Mouse (Mus musculus) left cerebral cortex, adult 18-20 months (tissue): ENCODE data around the gene Olfr741. TPM values are rescaled to one million over a fixed set of nuclear protein-coding genes. Genes with fewer than 3 reads are reported as not detected.

ENCODE experiments used
- DNase-seq, 2 experiments: peaks; one replicate each; pipeline ENCODE4 v3.0.0; 2021 to 2022; ENCODE audit warnings: low spot score in 2 of 2, mixed read lengths in 1 of 2
- long read RNA-seq, 2 experiments: library from polyadenylated mRNA; stranded (forward); transcript quantifications; one replicate each; pipeline ENCODE4 v2.0.0; 2021
- total RNA-seq, 2 experiments: library from RNA; stranded (reverse); gene quantifications; 2 replicates each; pipeline ENCODE4 v1.2.3; 2021

The Olfr741 gene
- total RNA-seq: not detected
- long read RNA-seq, experiment 1: 0 reads
- long read RNA-seq, experiment 2: 0 reads

- DNase-seq: no peak
Measured at GRCm38 (mm10) chr14:50472438-50472837, at the start of gene Olfr741. Gene Olfr741, plus strand, starts transcription at chr14:50472738.

GRCm38 (mm10) chr14:50445245-50445644 is 27.3 kb upstream of the Olfr741 start, which contains the start of gene Olfr740:
Gene Olfr740, plus strand, starts transcription at chr14:50445545.
- no peak for DNase-seq

- no peak for DNase-seq
Measured at GRCm38 (mm10) chr14:50478406-50478805, 5.9 kb downstream of the Olfr741 start.

GRCm38 (mm10) chr14:50503300-50503699 is 30.8 kb downstream of the Olfr741 start, which contains the start of gene Olfr742:
Gene Olfr742, plus strand, starts transcription at chr14:50503600.
- no peak for DNase-seq

GRCm38 (mm10) chr14:50521539-50521938 is 49.0 kb downstream of the Olfr741 start, which contains the start of gene Olfr743:
Gene Olfr743, plus strand, starts transcription at chr14:50521839.
- no peak for DNase-seq

Other genes with a start within 250 kb of the Olfr741 start
- gene Olfr731, start 230.9 kb upstream of the Olfr741 start, total RNA-seq: not detected
- gene Olfr732, start 188.5 kb upstream of the Olfr741 start, total RNA-seq: not detected
- gene Olfr733, start 171.2 kb upstream of the Olfr741 start, total RNA-seq: not detected
- not detected for gene Olfr734, start 146.0 kb upstream of the Olfr741 start, total RNA-seq
- gene Olfr735, start 123.9 kb upstream of the Olfr741 start, total RNA-seq: not detected
- gene Tlr11, start 114.8 kb upstream of the Olfr741 start, total RNA-seq: not detected
- not detected for gene Olfr736, start 91.6 kb upstream of the Olfr741 start, total RNA-seq
- gene Olfr738, start 65.2 kb upstream of the Olfr741 start, total RNA-seq: not detected
- gene Olfr739, start 54.1 kb upstream of the Olfr741 start, total RNA-seq: not detected
- gene Olfr740, start 27.2 kb upstream of the Olfr741 start, total RNA-seq: not detected
- not detected for gene Olfr742, start 30.9 kb downstream of the Olfr741 start, total RNA-seq
- not detected for gene Olfr743, start 49.1 kb downstream of the Olfr741 start, total RNA-seq
- not detected for gene Olfr744, start 142.1 kb downstream of the Olfr741 start, total RNA-seq
- gene Olfr745, start 166.7 kb downstream of the Olfr741 start, total RNA-seq: not detected
- gene Olfr746, start 174.3 kb downstream of the Olfr741 start, total RNA-seq: not detected
- gene Olfr747, start 220.5 kb downstream of the Olfr741 start, total RNA-seq: not detected
- gene Olfr748, start 234.6 kb downstream of the Olfr741 start, total RNA-seq: not detected